ENCODE assay signal across 8 mouse cellular contexts in the genomic region with DNA sequence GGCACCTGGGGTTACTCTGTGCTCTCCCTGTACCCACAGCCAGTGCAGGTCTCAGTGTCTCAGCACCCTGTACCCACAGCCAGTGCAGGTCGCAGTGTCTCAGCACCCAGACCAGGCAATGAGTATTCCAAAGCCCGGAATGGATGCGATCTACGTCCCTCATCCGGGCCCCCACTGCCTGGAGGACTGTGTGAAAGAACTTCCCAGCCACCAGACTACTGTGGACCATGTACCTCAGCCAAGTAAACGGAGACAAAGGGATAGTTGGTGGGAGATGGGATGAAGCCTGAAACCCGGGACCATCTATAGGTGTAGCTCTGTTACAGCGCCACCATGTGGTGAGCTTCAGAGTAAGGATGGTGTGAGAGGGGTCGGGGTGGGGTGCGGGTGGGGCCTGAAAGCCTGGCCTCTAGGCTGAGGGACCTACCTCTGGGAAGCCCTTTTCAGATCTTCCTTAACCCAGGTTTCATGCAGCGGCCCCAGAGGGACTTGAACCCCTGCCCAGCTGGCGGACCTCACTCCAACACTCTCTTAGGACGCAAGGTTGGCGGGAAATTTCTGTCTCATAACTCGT. TPM values are rescaled to one million over a fixed set of nuclear protein-coding genes. Genes with fewer than 3 reads are reported as not detected.
DNase-seq lines count a peak whose midpoint lies in the region; ATAC-seq lines count a peak whose summit lies in the region.

No protein-coding gene starts in this region.

- no peak overlapping the region for H3K4me2 ChIP-seq in lung, embryonic 16.5 days (ENCODE audit: low read depth, low read length)
- H3K4me2 ChIP-seq in hindbrain, embryonic 13.5 days = no peak overlapping the region

- no peak overlapping the region; the same call in 1 of the 2 replicates for H3K9ac ChIP-seq in lung, embryonic 16.5 days (ENCODE audit: low read length)
- no peak overlapping the region for H3K9ac ChIP-seq in hindbrain, embryonic 13.5 days

- H3K4me3 ChIP-seq in lung, embryonic 16.5 days (ENCODE audit: low read length) = no peak overlapping the region
- no peak overlapping the region for H3K4me3 ChIP-seq in hindbrain, embryonic 13.5 days

- H3K4me1 ChIP-seq in lung, embryonic 16.5 days (replicated peaks; ENCODE audit: control insufficient read depth, insufficient read depth, low read length) = peaks cover 4% of the 10 kb centered on the region; the same call in 1 of the 2 replicates
- peaks cover 15% of the 10 kb centered on the region for H3K4me1 ChIP-seq in hindbrain, embryonic 13.5 days (replicated peaks)

- H3K27me3 ChIP-seq in lung, embryonic 16.5 days (ENCODE audit: control insufficient read depth, insufficient read depth, low read depth, low read length) = no peaks in the 10 kb centered on the region
- no peaks in the 10 kb centered on the region for H3K27me3 ChIP-seq in hindbrain, embryonic 13.5 days

- intact Hi-C loops in gastrocnemius, postnatal 36 days (cut with DNase I) = loop anchor here (2.0 to 5.0 kb wide), 2 partner anchors 44 to 152 kb away; no protein-coding TSS in a partner anchor

- DNase-seq in cerebellum, postnatal 10 days = peak; percentile 70 to 80
- no peak for DNase-seq in cerebellum, adult 9-10 months
- no peak for DNase-seq in lung, postnatal 4 days
- peak; percentile 63 for DNase-seq in thymus, postnatal 0 days (ENCODE audit: low spot score)
- DNase-seq in left cerebral cortex, adult 9 months (ENCODE audit: low spot score in 2 of 2) = no peak
- no peak for DNase-seq in gastrocnemius, postnatal 36 days

- no peaks in the 10 kb centered on the region for H3K9me3 ChIP-seq in lung, embryonic 16.5 days (ENCODE audit: control insufficient read depth, low read length)
- no peaks in the 10 kb centered on the region for H3K9me3 ChIP-seq in hindbrain, embryonic 13.5 days

- 50% methylated on average over 15 of the region's 15 CpGs for WGBS in lung, embryonic 16.5 days
- 50% methylated on average over 15 of the region's 15 CpGs for WGBS in hindbrain, embryonic 13.5 days

- no peaks in the 10 kb centered on the region for H3K36me3 ChIP-seq in lung, embryonic 16.5 days (ENCODE audit: control insufficient read depth, insufficient read depth, low read length)
- H3K36me3 ChIP-seq in hindbrain, embryonic 13.5 days = no peaks in the 10 kb centered on the region

- ATAC-seq in lung, embryonic 16.5 days (ENCODE audit: low read depth) = peak; percentile 12; the same call in 1 of the 2 replicates
- ATAC-seq in hindbrain, embryonic 13.5 days (ENCODE audit: low FRiP score) = peak; percentile 52; the same call in 1 of the 2 replicates

- no peak overlapping the region for H3K27ac ChIP-seq in lung, embryonic 16.5 days (ENCODE audit: low read length)
- no peak overlapping the region for H3K27ac ChIP-seq in hindbrain, embryonic 13.5 days

RNA-seq across cellular contexts. Expression of gene Lbr, which starts 38.0 kb away (rescaled TPM):
- 134 and 139 TPM in 2 replicates for polyA plus RNA-seq in lung, embryonic 16.5 days (2015; fragmentation: Nextera tagmentation; extraction: Ambion mirVana)
- 37.2 and 38.3 TPM in 2 replicates for polyA plus RNA-seq in hindbrain, embryonic 13.5 days (2015; fragmentation: Nextera tagmentation; extraction: Ambion mirVana)
- polyA plus RNA-seq in thymus, postnatal 0 days (2015; fragmentation: Nextera tagmentation; extraction: Ambion mirVana) = 352 and 361 TPM in 2 replicates
- 10 to 100 TPM; 17.7 to 20.5 TPM for total RNA-seq in gastrocnemius, postnatal 36 days (2021)

Comparison
In these comparisons a context has a peak if more than half of its experiments do, and no peak if none do; other contexts are left out.
1. DNase-seq: peak in cerebellum, postnatal 10 days (2 of 2) and thymus, postnatal 0 days (single experiment); none in cerebellum, adult 9-10 months (single experiment), lung, postnatal 4 days (0 of 2), left cerebral cortex, adult 9 months (0 of 2) and gastrocnemius, postnatal 36 days (0 of 2).